Mouse (Mus musculus): ENCODE results near the gene Cfap43. TPM values are rescaled to one million over a fixed set of nuclear protein-coding genes. Genes with fewer than 3 reads are reported as not detected.
A peak's percentile ranks its signal among the peaks of the same experiment; 100 is the strongest.

The Cfap43 gene
- total RNA-seq, 2 experiments from 2014 or later = 0.05 TPM; not detected in 1

DNA sequence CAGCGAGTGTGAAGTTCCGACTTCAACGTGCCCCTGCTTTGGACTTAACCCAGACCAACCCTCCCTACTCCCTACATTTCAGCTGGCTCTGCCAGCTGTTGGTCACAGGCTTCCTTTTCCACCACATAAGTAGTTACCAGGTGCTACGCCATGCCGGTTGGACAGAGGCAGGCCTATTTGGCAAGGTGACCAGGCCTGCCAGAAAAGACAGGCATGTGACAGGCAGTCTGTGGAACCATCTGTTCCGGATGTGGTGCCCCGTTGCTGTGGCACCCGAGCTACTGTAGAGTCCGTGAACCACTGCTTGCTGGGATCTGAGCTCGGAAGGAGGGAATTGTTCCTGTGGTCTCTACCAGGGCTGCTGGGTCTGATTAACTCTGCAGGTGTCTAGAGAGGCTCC is 31.7 kb downstream of the Cfap43 start:
- ATAC-seq (replicated peaks; ENCODE audit: poor library complexity, severe bottlenecking) = peak; percentile 68

DNA sequence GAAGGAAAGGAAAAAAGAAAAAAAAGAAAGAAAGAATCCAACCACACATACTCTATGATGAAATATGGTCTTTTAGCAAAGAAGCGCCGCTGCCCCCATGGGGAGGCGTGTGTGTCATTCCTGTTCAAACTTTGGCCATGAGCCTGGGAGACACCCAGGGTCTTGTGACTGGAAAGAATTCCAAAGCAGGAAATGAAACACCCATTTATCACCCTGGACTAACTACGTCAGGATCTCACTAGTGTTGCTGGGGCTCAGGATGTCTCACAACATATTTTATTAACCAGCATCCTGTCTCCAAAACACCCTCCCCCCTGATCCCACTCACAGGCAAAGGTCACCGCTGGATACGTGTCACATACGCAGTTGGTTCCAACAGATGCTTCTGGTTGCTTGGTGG is 32.5 kb downstream of the Cfap43 start:
- ATAC-seq (replicated peaks; ENCODE audit: poor library complexity, severe bottlenecking) = no peak

- ATAC-seq (replicated peaks; ENCODE audit: poor library complexity, severe bottlenecking) = no peak
Measured at GRCm38 (mm10) chr19:47885886-47886285, 33.2 kb downstream of the Cfap43 start.

DNA sequence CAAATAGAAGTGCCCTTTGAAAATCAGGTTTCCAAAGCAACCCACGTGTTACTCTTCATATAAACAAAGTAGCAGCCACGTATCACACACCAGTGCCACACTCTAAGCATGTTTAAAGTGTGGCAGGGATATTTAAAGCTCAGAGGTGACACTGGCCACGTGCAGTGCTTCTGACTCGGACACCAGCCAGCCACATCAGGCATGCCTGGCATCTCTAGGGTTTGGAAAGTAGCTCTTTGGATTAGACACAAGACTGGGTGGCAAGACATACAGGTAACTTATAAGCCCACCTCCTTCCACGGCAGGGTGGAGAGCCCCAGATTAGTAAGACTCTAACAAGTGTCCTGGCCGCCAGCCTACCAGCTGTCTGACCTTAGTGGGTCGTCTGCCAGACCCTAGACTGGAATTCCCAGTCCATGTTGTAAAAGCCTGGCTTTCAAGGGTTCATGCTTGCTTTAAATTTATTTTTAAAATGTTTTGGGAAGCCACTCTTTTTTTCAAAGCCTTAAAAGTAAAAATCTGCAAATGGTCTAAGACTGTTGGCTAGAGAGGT is 33.8 kb downstream of the Cfap43 start:
- no peak for ATAC-seq (replicated peaks; ENCODE audit: poor library complexity, severe bottlenecking)

DNA sequence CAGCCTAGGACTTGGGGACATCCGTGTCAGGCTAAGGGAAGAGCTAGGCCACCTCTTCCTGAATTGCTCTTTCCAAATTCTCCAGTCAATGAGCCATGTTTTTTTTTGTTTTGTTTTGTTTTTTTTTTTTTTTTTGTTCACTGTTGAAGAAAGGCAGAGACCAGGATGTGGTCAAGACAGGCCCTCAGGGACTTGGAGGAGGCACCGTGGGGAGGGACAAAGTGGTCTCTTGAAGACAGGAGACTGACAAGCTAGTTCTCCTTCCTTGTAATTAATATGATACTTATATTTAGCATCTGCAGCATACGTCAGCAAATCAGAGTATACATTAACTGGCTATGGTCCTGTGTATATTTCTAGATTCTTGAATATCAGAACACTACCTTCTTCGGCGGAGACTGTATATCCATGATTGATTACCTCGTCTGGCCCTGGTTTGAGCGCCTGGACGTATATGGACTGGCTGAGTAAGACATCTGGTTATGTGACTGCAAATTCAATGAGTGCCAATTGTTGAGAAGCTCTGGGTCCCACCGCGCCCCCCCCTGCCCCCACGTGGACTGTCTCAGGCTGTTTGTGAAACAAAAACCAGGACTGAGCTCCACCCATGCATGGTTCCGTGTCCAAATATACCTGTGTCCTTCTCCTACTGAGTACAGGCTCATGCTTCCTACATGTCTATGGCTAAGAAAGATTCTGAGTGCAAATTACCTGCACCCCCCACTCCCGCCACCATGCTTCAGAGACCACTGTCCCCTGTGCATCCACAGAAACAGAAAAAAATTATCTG is 34.6 kb downstream of the Cfap43 start:
- ATAC-seq (replicated peaks; ENCODE audit: poor library complexity, severe bottlenecking) = no peak

GRCm38 (mm10) chr19:47882882-47883254 is 36.2 kb downstream of the Cfap43 start:
- no peak for ATAC-seq (replicated peaks; ENCODE audit: poor library complexity, severe bottlenecking)

GRCm38 (mm10) chr19:47882151-47882881 is 36.8 kb downstream of the Cfap43 start:
- ATAC-seq (replicated peaks; ENCODE audit: poor library complexity, severe bottlenecking) = peak; percentile 84

- no peak for ATAC-seq (replicated peaks; ENCODE audit: poor library complexity, severe bottlenecking)
Measured at GRCm38 (mm10) chr19:47881538-47881937, 37.5 kb downstream of the Cfap43 start.

DNA sequence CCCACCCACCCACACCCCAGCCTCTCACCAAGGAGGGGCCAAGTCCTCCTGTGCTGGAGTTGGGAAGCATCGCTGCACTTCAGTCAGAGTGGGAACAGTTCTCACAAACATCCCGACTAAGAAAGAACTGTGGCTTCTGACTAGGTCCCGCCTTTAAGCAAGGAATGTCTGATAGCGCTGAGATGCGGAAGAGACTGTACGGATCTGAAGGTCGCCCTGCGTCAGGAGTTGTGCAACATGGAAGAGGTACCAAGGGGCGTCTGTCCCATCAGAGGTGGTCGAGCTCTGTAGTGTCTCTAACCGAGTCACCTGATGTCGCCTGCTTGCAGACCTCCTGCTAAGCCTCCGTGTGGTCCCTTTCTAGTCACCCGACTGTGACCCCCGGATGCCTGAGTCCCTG is 42.8 kb downstream of the Cfap43 start:
- ATAC-seq (replicated peaks; ENCODE audit: poor library complexity, severe bottlenecking) = no peak

DNA sequence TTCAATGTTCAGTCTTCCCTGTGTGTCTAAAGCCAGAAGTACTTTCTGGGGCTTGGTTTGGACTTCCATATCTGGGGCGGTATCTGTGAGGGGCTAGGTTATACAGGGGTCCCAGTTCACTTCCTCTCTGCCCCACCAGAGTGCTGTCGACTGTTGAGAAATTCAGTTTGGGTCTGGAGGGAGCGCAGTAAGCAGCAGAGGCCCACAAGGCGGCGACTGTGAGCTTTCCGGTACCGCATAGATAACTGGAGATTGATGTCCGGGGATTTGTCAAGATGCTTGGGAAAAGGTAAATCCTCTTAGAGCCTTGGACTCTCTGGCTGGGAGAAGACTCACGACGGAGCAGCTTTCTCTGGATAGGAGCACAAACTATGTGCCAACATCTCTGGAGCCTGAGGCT is 47.6 kb downstream of the Cfap43 start:
- peak; percentile 85 for ATAC-seq (replicated peaks; ENCODE audit: poor library complexity, severe bottlenecking)

- ATAC-seq (replicated peaks; ENCODE audit: poor library complexity, severe bottlenecking) = no peak
Measured at GRCm38 (mm10) chr19:47870102-47870666, 48.9 kb downstream of the Cfap43 start.

GRCm38 (mm10) chr19:47869516-47869915 is 49.6 kb downstream of the Cfap43 start:
- no peak for ATAC-seq (replicated peaks; ENCODE audit: poor library complexity, severe bottlenecking)

- no peak for ATAC-seq (replicated peaks; ENCODE audit: poor library complexity, severe bottlenecking)
Measured at GRCm38 (mm10) chr19:47868951-47869350, 50.1 kb downstream of the Cfap43 start.

- no peak for ATAC-seq (replicated peaks; ENCODE audit: poor library complexity, severe bottlenecking)
Measured at GRCm38 (mm10) chr19:47867628-47868175, 51.4 kb downstream of the Cfap43 start.

DNA sequence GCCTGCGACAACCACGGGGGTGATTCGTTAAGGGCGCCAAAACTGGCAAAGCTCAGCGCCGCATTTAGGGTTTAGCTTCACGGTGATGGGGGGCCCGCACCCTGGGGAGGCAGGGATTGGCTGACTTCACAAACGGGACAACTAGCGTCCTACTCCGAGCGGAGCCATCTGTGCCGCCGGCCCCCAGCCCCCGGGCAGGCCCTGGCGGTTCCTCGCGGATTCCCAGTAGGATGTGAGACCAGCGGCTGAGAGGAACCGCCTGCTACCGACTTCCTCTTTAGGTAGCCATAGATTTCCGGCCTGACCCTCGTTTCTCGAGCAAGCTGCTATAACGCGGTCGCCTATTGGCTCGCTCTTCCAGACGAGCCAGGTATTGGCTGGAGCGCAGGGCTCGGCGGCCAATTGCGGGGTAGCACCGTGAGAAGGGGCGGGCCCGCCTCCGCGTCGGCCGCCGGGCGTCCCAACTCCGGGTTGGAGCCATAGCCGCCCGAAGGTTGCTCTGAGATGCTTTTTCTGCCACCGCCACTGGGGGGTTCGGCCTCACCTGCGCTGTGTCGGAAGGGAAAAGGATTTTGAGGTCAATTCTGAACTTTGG is 53.6 kb downstream of the Cfap43 start, which contains the start of gene Gsto2:
Gene Gsto2, plus strand, starts transcription at position 182 of the 595 bp plus-strand sequence.
- ATAC-seq (replicated peaks; ENCODE audit: poor library complexity, severe bottlenecking) = peak; percentile 98

DNA sequence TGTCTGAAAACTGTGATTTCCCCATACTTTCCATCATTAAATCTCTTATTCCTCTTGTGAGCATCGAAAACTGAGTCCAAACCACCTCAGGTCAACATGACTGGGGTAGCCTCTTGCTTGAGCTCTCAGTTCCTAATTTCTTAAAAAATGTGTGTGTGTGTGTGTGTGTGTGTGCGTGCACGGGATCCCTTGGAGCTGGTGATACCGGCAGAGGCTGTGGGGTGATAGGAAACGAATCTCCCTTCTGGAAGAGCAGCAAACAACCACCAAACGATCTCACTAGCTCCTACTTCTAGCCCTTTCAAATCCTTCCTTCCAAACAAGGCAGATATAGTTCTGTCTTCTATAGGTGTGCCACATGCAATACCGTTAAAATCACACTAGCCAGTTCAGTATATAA is 54.4 kb downstream of the Cfap43 start:
- 0 out of 2 replicates have a peak, but pooled peaks have one; percentile 10 for ATAC-seq (replicated peaks; ENCODE audit: poor library complexity, severe bottlenecking)

DNA sequence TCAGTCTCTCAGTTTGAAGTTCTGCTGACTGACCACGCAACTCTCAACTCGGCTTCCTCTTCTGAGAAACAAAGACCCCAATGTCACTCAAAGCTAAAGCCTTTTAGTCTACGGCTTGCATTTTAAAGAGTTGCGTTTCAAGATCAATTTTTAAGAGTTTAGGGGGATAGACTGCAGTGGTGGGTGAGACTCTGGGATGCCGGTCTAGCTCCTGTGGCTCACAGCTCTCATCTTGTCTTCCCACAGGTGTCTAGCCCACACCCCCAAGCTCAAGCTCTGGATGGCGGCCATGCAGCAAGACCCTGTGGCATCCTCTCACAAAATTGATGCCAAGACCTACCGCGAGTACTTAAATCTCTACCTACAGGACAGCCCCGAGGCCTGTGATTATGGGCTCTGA is 55.0 kb downstream of the Cfap43 start:
- no peak for ATAC-seq (replicated peaks; ENCODE audit: poor library complexity, severe bottlenecking)

DNA sequence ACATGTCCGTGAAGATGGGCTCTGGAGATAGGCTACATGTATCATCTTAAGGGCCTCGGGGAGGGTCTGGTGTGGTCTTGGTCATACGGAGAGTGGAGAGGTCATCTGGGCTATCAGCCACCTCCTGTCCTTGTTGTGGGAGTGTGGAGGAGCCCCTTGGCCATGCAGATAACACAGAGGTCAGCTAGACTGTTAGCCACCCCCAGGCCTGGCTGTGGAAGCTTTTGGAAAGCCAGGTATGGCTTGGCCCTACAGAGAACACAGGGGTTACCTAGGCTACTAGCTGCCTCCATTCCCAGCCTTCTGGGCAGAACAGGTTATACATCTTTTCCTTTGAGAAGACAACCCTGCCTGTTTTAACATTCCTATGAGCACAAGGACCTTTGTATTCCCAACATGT is 56.5 kb downstream of the Cfap43 start:
- ATAC-seq (replicated peaks; ENCODE audit: poor library complexity, severe bottlenecking) = no peak

DNA sequence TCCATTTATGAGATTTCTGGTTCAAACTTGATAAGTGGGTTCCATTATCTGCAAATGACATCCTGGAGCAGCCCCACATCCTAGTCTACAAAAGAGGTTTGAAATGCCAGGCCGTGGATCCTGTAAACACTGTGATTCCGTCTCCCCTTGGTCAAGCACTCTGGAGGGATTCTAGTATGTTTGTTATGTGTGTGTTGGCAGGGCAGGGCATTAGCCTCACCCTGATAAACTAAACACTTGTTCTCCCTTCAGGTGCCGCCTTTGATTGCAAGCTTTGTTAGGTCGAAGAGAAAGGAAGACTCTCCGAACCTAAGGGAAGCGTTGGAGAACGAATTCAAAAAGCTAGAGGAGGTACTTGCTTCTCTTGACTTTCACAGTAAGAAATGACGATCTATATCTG is 59.9 kb downstream of the Cfap43 start:
- ATAC-seq (replicated peaks; ENCODE audit: poor library complexity, severe bottlenecking) = no peak
